Mouse (Mus musculus): ENCODE results near the gene Phlda3. TPM values are rescaled to one million over a fixed set of nuclear protein-coding genes. Genes with fewer than 3 reads are reported as not detected.

Gene Phlda3
- polyA plus RNA-seq, 1 experiment: 16.7 TPM

- DNase-seq (ENCODE audit: low read depth, low spot score): no peak
- WGBS: 47% methylated on average over 3 of the region's 3 CpGs
Observed at GRCm38 (mm10) chr1:135755913-135756312, 10.0 kb upstream of the Phlda3 start.

- DNase-seq (ENCODE audit: low read depth, low spot score): no peak
- WGBS: 81% methylated on average over 8 of the region's 8 CpGs
Observed at GRCm38 (mm10) chr1:135757287-135757686, 8.6 kb upstream of the Phlda3 start.

- no peak for DNase-seq (ENCODE audit: low read depth, low spot score)
Observed at GRCm38 (mm10) chr1:135759685-135760084, 6.2 kb upstream of the Phlda3 start.

GRCm38 (mm10) chr1:135760216-135760615 lies 5.7 kb upstream of the Phlda3 start:
- no peak for DNase-seq (ENCODE audit: low read depth, low spot score)
- 43% methylated on average over 8 of the region's 8 CpGs for WGBS

More at GRCm38 (mm10) chr1:135759685-135760084, 6.2 kb upstream of the Phlda3 start:
- WGBS: 60% methylated on average over 4 of the region's 4 CpGs

GRCm38 (mm10) chr1:135761728-135762127 lies 4.2 kb upstream of the Phlda3 start:
- 83% methylated on average over 5 of the region's 5 CpGs for WGBS
- no peak for DNase-seq (ENCODE audit: low read depth, low spot score)

- WGBS: 74% methylated on average over 9 of the region's 9 CpGs
- DNase-seq (ENCODE audit: low read depth, low spot score): no peak
Observed at GRCm38 (mm10) chr1:135763503-135764205, 2.3 kb upstream of the Phlda3 start.

- WGBS: 53% methylated on average over 2 of the region's 2 CpGs
- DNase-seq (ENCODE audit: low read depth, low spot score): no peak
Observed at GRCm38 (mm10) chr1:135764206-135764528, 1.8 kb upstream of the Phlda3 start.

GRCm38 (mm10) chr1:135766592-135767306 lies 830 bp downstream of the Phlda3 start:
- DNase-seq (ENCODE audit: low read depth, low spot score): no peak
- WGBS: 23% methylated on average over 30 of the region's 30 CpGs

- no peak for DNase-seq (ENCODE audit: low read depth, low spot score)
- WGBS: 70% methylated on average over 4 of the region's 4 CpGs
Observed at GRCm38 (mm10) chr1:135767324-135767890, 1.5 kb downstream of the Phlda3 start.

GRCm38 (mm10) chr1:135768400-135768799 lies 2.5 kb downstream of the Phlda3 start:
- 80% methylated on average over 2 of the region's 2 CpGs for WGBS
- no peak for DNase-seq (ENCODE audit: low read depth, low spot score)

- no peak for DNase-seq (ENCODE audit: low read depth, low spot score)
- 71% methylated on average over 7 of the region's 7 CpGs for WGBS
Observed at GRCm38 (mm10) chr1:135770237-135770636, 4.3 kb downstream of the Phlda3 start.

- 29% methylated on average over 12 of the region's 12 CpGs for WGBS
- no peak for DNase-seq (ENCODE audit: low read depth, low spot score)
Observed at GRCm38 (mm10) chr1:135770896-135771572, 5.1 kb downstream of the Phlda3 start.

- DNase-seq (ENCODE audit: low read depth, low spot score): no peak
- whole genome bisulfite sequencing: 73% methylated on average over 8 of the region's 8 CpGs
Observed at GRCm38 (mm10) chr1:135771573-135771970, 5.7 kb downstream of the Phlda3 start.

- no peak for DNase-seq (ENCODE audit: low read depth, low spot score)
Observed at GRCm38 (mm10) chr1:135776596-135776995, 10.7 kb downstream of the Phlda3 start.

- 81% methylated on average over 1 of the region's 1 CpGs for WGBS
- no peak for DNase-seq (ENCODE audit: low read depth, low spot score)
Observed at GRCm38 (mm10) chr1:135777046-135777445, 11.1 kb downstream of the Phlda3 start.

- DNase-seq (ENCODE audit: low read depth, low spot score): no peak
- WGBS: 20% methylated on average over 22 of the region's 22 CpGs
Observed at GRCm38 (mm10) chr1:135778780-135779535, 13.0 kb downstream of the Phlda3 start, which contains the start of gene Tnni1. TSS of gene Tnni1 (plus strand) at chr1:135779434.

- 62% methylated on average over 4 of the region's 4 CpGs for WGBS
- DNase-seq (ENCODE audit: low read depth, low spot score): no peak
Observed at GRCm38 (mm10) chr1:135780649-135781048, 14.7 kb downstream of the Phlda3 start.

GRCm38 (mm10) chr1:135781220-135781619 lies 15.3 kb downstream of the Phlda3 start:
- 14% methylated on average over 13 of the region's 13 CpGs for WGBS
- DNase-seq (ENCODE audit: low read depth, low spot score): no peak

GRCm38 (mm10) chr1:135782816-135783215 lies 16.9 kb downstream of the Phlda3 start:
- WGBS: 67% methylated on average over 10 of the region's 10 CpGs
- no peak for DNase-seq (ENCODE audit: low read depth, low spot score)

GRCm38 (mm10) chr1:135787799-135788198 lies 21.9 kb downstream of the Phlda3 start:
- WGBS: 37% methylated on average over 3 of the region's 3 CpGs
- no peak for DNase-seq (ENCODE audit: low read depth, low spot score)
